Mouse (Mus musculus) kidney, postnatal 25 days (tissue): ENCODE data around the gene Fzr1.

Experiments
- DNase-seq, 2 experiments: peaks; one replicate each; pipeline ENCODE4 v3.0.0; 2021; ENCODE audit warnings: mixed read lengths in 2 of 2

Gene Fzr1

DNA sequence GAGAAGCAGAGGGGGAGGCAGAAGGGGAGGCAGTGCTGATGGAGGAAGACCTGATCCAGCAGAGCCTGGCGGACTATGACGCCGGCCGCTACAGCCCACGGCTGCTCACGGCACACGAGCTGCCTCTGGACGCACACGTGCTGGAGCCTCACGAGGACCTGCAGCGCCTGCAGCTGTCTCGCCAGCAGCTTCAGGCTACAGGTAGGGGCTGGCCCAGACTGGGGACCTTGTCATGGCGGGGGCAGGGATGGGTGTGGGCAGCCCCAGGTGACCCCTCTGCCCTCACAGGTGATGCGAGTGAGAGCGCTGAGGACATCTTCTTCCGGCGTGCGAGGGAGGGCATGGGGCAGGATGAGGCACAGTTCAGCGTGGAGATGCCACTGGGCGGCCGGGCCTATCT, 53.1 kb downstream of the Fzr1 start:
- peak in 1 of 2 experiments; percentile 51 for DNase-seq

DNA sequence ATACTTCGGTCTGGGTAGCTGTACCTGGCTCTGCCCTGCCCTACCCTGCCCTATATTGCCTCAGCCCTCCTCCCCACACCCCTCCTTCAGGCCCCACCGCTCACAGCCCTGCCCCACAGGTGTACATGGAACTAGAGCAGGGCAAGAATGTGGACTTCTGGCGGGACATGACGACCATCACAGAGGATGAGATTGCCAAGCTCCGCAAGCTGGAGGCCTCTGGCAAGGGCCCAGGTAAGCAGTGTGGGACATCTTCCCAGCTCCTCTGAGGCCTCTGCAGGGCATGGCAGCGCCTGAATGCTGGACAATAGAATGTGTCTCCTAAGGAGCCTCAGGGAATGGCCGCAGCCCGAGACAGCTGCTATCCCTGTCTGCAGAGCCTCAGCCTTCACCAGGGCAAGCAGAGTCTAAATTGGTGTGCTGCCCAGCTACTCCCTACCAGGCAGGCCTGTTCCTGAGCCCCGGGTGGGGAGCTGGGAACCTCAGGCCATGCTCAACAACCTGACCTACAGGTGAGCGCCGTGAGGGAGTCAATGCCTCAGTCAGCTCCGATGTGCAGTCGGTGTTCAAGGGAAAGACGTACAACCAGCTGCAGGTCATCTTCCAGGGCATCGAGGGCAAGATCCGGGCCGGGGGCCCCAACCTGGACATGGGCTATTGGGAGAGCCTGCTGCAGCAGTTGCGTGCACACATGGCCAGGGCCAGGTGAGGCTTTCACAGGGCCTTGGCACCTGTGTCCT, 54.4 kb downstream of the Fzr1 start:
- DNase-seq, result no peak

DNA sequence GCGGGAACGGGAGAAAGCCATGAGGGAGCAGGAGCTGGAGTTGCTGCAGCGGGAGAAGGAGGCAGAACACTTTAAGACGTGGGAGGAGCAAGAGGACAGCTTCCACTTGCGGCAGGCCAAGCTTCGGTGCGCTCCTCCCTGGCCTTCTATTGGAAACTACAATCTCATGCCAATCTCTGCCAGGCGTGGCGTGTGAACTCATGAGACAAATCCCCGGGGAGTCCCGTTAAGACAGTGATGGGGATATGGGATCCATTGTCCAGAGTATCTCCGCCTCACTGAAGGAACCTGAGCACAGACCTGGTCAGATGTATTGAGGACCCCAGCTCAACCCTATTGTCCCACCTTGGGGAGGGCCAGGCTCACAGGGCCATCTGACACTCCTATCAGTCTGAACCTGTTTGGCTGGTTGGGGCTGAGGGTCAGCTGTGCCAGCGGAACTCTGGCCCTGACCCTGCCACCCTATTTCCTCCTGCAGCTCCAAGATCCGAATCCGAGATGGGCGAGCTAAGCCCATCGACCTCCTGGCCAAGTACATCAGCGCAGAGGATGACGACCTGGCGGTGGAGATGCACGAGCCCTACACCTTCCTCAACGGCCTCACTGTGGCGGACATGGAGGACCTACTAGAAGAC, 55.1 kb downstream of the Fzr1 start:
- peak in 1 of 2 experiments; percentile 47 for DNase-seq

DNA sequence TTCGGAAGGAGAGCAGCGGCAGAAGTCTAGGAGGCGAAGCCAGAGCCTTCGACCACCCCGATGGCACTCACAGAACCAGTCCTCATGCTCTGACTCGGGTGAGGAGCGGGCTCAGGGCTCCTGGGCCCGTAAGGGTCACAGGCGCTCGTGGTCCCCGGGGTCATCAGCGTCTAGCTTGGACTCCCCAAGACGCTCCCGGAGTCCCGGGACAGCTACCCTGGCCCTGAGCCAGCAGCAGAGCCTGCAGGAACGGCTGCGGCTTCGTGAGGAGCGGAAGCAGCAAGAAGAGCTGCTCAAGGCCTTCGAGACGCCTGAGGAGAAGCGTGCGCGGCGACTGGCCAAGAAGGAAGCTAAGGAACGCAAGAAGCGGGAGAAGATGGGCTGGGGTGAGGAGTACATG, 55.9 kb downstream of the Fzr1 start:
- DNase-seq, result peak in 1 of 2 experiments; percentile 65

DNA sequence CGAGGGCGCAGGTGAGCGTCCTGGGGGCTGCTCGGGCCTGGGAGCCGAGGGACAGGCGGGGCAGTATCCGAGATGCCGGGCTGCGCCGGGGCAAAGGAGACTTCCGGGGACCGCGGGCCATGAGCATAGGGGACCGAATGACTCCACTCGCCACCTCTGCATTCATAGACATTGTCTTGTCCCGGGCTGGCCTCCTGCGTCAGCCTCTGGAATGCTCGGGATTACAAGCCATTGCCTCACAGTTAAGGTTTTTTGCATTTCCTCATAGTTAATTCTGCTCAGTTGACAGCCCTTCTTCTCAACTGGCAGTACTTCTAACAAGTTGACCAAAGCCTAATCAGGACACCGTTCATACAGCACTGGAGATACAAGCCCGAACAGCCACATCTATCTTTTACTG, 56.9 kb downstream of the Fzr1 start:
- no peak for DNase-seq

DNA sequence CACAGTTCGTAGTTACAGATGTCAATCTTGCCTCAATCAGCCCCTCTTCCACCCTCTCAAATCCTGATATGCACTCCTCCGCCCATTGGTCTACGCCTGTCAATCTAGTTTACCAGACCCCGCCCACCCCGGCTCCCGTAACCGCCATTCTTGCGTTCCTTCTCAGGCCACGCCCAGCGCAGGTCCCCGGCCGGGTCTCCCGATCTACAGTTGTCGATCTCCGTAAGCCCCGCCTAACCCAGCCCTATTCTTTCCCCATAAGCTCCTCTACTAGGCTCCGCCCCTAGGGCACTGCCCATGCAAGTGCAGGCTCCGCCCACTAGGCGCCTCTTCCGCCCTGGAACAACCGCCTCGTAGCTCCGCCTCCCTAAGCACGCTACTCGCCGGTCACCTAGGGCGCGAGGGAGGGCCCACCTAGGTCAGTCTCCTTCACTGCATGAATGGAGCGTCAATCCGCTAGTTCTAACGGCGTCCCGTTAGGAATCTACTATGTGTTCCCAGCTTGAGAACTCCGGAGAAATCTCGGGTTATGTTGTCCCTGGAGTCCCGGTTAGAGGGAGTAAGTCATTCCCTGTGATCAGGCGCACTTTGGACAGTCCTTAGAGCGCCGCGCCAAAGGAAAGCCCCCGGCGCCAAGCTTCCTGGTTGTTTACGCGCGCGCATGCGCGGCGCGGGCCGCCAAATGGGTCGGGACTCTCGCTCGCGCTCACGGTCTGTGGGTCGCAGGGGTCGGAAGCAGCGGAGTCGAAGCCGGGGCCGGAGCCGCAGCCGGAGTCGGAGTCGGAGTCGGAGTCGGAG, 57.6 kb downstream of the Fzr1 start, which contains the start of gene Cactin:
Gene Cactin, plus strand, starts transcription at position 554 of the 798 bp plus-strand sequence.
- peak; percentile 100 for DNase-seq

DNA sequence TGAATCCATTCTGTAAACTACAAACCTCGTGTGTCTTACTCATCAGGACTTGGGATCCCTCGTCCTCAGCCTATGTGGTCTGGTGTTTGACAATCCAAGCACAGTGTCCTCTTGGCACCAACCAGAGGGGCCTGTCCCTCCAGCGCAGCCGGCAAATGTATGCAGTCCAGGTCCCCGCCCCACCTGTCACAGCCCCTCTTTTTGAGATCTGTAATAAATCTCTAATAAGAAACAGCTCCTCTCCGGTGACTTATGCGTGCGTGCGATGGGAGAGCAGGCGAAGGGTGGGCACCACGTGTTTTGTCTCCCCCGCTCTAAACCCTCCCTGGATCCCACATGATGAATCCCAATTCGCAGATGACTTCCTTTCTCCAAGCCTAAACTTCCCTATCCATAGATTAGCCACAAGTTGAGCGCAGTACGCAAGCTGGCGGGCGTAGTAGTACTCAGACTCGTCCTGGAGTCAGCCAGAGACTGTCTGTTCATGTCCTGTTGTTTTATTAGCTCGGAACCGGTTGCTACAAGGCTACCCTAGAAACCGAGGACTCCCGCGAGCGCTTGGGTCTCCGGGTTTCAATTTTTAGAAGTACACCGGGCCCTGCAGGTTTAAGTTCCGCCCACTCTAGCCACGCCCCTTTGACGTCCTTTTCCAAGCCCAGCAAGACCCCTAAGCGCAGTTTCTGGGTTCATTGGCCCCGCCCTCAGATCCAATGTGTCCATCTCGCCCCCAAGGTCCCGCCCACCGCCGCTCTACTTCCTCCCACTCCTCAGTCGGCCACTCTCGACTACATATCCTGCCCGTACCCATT, 58.4 kb downstream of the Fzr1 start:
- peak; percentile 98 for DNase-seq

DNA sequence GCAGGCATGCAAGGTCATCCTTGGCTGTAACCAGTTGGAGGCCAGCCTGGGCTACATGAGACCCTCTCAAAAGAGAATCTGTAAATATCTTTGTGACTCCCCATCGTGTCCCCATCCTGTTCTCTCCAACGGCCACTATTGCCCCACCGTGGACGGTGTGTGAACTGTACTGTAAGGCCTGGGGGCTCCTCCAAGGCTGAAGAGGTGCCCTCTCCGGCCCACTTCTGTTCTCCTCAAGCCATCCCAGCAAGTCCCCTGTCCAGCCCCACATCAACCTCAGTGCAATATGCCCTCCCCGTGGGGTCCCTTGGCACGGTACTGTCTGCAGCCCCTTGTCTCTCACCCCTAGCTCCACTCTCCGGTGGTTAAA, 59.0 kb downstream of the Fzr1 start:
- DNase-seq, result peak in 1 of 2 experiments; percentile 59

DNA sequence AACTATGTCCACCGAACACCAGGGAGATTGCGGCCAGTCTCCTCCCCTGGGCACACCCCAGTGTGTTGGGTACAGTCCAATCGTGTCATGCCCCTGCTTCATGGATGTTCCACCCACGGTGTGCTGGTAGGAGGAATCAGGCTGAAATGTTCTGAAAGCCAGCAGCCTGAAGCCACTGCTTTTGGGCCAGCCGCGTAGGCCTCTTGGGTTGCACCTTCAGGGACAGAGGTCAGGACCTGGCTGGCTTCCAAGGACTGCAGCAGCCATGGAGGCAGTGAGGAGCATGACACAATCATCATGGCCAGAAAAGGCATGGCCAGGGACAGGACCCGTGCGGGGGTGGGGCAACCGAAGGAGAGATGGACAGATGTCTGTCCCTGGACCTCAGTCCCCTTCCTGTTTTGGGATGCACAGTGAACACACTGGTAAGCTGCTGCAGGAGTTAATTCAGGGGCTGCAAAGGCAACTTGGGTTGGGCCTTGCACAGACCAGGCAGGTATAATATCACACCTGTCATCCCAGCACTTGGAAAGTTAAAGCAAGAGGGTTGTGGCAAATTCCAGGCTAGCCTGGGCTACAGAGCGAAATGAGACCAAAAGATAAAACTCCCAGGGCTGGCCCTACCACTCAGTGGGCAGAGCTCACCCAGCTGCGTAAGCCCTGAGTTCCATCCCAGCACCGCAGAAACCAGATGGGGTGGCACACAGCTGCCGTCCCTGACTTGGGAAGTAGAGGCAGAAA, 59.6 kb downstream of the Fzr1 start:
- peak; percentile 57 to 80 for DNase-seq

DNA sequence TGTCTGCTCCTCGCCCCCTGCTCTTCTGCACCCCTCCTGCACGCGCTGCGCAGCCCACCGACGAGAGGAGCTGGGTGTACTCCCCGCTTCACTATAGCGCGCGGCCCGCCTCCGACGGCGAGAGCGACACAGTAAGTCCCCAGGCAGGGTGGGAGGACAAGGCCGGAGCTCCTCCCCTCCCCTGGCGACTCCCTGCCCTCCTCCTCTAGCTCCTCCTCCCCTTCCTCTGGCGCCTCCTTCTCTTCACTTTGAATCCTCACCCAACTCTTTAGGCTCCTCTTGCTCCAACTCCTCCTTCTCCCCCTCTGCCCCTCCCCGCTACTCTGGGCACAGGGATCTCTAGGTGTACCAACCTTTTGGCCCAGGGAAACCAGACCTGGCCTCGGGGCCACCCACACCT, 61.0 kb downstream of the Fzr1 start:
- peak; percentile 72 to 87 for DNase-seq

DNA sequence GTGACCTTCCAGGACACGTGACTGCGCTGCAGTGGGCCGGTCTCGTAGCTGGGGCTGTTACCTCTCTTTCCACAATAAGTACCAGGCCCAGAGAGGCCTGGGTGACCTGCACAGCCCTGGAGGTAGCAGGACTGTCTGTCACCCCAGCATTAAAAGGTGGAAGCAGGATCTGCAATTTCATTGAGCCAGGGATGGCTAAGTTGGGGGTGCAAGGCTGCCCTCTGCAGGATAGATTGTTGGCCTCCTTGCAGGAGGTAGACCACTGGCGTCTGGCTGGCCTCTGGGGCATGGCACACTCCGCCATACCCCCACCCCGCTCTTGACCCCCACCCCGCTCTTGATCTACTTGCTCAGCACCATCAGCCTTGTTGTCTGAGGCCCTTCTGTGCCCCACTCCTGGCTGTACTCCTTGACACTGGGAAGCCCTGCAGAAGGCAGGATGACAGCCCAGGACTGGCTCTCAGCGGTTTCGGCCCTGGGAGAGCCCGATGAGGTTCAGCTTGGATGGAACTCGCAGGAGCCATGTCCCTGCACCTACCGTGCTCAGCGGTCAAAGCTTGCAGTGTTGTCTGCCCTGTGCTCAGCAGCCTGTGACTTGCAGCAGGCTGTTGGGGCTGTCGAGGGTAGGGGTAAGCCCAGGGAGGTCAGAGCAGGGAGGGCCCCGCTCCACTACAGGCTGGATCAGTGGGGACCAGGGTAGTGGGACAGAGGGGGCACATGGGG, 61.8 kb downstream of the Fzr1 start:
- DNase-seq, result peak; percentile 58 to 66
